Mouse (Mus musculus): ENCODE measurements at regions not wholly inside any gene's neighbourhood (a gene's known extent, or its start where the extent isn't known, plus 50 kb on each side); places are given as distances from the start of the nearest gene placed in this dataset.

GRCm38 (mm10) chr2:11869983-11870382 is 92.3 kb downstream of the Ankrd16 start:
- TF ChIP-seq CTCF (IDR thresholded peaks at IDR 0.05; ENCODE audit: low read depth, low read length) (no peak), POLR2A (IDR thresholded peaks at IDR 0.05; ENCODE audit: borderline replicate concordance, low read depth, low read length) (no peak)
